Mouse (Mus musculus): ENCODE data around the gene Slitrk5. TPM values are rescaled to one million over a fixed set of nuclear protein-coding genes. Genes with fewer than 3 reads are reported as not detected.
"Not testable (repeated sequence)": the region's sequence is repeated elsewhere in the genome, so short reads cannot be mapped to it uniquely, and the experiment has no call there.

The Slitrk5 gene
- total and polyA plus RNA-seq, 3 experiments: not detected

DNA sequence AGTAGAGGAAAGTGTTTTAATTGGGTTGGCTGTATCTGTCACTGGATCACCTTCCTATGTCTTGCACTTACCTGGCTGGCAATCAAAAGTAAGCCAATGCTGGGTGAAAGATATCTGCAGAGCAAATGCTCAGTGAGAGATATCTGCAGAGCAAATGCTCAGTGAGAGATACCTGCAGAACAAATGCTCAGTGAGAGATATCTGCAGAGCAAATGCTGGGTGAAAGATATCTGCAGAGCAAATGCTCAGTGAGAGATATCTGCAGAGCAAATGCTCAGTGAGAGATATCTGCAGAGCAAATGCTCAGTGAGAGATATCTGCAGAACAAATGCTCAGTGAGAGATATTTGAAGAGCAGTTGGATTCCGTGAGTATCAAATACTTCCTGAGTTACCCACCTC lies 15.2 kb downstream of the Slitrk5 start:
- not testable (repeated sequence) for H3K9ac ChIP-seq (ENCODE audit: insufficient read depth, low read depth); H3K9me3 ChIP-seq (replicated peaks; ENCODE audit: low read length)

DNA sequence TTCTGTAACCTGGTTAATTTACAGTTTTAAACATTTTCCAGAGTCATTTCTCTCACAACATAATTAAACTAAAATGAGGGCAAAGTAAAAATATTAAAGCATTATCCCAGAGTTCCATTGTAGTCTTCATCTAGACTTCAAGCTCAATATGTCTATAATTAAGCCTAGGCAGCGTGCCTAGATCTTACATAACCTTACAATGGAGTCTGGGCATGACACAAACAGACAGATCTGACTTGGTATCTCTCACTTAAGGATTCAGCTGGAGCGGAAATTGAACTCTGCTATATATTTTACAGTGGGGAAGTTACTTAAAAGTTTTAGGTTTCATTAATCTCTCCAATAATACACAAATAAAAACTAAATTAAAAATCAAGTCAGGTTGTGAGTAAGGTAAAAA lies 54.9 kb downstream of the Slitrk5 start:
- Histone ChIP-seq H3K9me3 (replicated peaks; ENCODE audit: low read length) (peaks cover 7% of the 10 kb centered on the region), H3K9ac (ENCODE audit: insufficient read depth, low read depth) (no peak overlapping the region), H3K79me2 (replicated peaks; ENCODE audit: control insufficient read depth, extremely low read depth, insufficient read depth, poor library complexity, severe bottlenecking) (no peaks in the 10 kb centered on the region), H3K27ac (ENCODE audit: insufficient read depth, low read depth) (no peak overlapping the region), H3K4me3 (replicated peaks in 1 of 3; ENCODE audit: low read depth in 2 of 3, low read length in 2 of 3, poor library complexity in 1 of 3) (no peak overlapping the region), H3K36me3 (replicated peaks in 1 of 2; ENCODE audit: control insufficient read depth in 1 of 2, insufficient read depth in 1 of 2, low read length in 1 of 2) (no peaks in the 10 kb centered on the region), H3K4me1 (ENCODE audit: control insufficient read depth in 1 of 2, insufficient read depth in 2 of 2) (no peaks in the 10 kb centered on the region), H3K4me2 (ENCODE audit: insufficient read depth, low read depth, poor library complexity, severe bottlenecking) (no peak overlapping the region), H3K27me3 (replicated peaks) (no peaks in the 10 kb centered on the region)
- DNase-seq (ENCODE audit: extremely low read depth): no peak
- TF ChIP-seq NELFE (IDR thresholded peaks at IDR 0.05; ENCODE audit: low read depth, low read length) (no peak), SIN3A (IDR thresholded peaks at IDR 0.05; ENCODE audit: low read length) (no peak), RAD21 (IDR thresholded peaks at IDR 0.05; ENCODE audit: low read depth, low read length) (no peak), IRF4 (IDR thresholded peaks at IDR 0.05; ENCODE audit: low read depth, low read length) (no peak), CHD2 (IDR thresholded peaks at IDR 0.05; ENCODE audit: low read length) (no peak), HCFC1 (IDR thresholded peaks at IDR 0.05; ENCODE audit: low read depth, low read length) (no peak), PAX5 (IDR thresholded peaks at IDR 0.05; ENCODE audit: low read length) (no peak), ETS1 (conservative IDR thresholded peaks at IDR 0.05; ENCODE audit: low read depth, low read length) (no peak), ZMIZ1 (IDR thresholded peaks at IDR 0.05; ENCODE audit: low read depth, low read length) (no peak), BHLHE40 (IDR thresholded peaks at IDR 0.05; ENCODE audit: low read depth, low read length) (no peak), KAT2A (IDR thresholded peaks at IDR 0.05; ENCODE audit: insufficient replicate concordance, low read length) (no peak), NRF1 (IDR thresholded peaks at IDR 0.05; ENCODE audit: low read depth, low read length) (no peak), TCF12 (IDR thresholded peaks at IDR 0.05; ENCODE audit: low read depth, low read length) (no peak)
- in situ Hi-C loops (cut with MboI; ENCODE audit: low pct_ligation_motif_present, low pct_unique_long_range_greater_than_20kb, low sequenced_read_pairs): no loop called here
- dilution Hi-C loops (cut with MboI; ENCODE audit: extremely low pct_ligation_motif_present, extremely low pct_unique_long_range_greater_than_20kb, low sequenced_read_pairs): no loop called here

More for the DNA sequence above, 15.2 kb downstream of the Slitrk5 start:
- H3K4me3 ChIP-seq (replicated peaks in 1 of 3; ENCODE audit: low read depth in 2 of 3, low read length in 2 of 3, poor library complexity in 1 of 3); dilution Hi-C loops (cut with MboI; ENCODE audit: extremely low pct_ligation_motif_present, extremely low pct_unique_long_range_greater_than_20kb, low sequenced_read_pairs); H3K36me3 ChIP-seq (replicated peaks in 1 of 2; ENCODE audit: control insufficient read depth in 1 of 2, insufficient read depth in 1 of 2, low read length in 1 of 2); H3K79me2 ChIP-seq (replicated peaks; ENCODE audit: control insufficient read depth, extremely low read depth, insufficient read depth, poor library complexity, severe bottlenecking); H3K4me1 ChIP-seq (ENCODE audit: control insufficient read depth in 1 of 2, insufficient read depth in 2 of 2); H3K27me3 ChIP-seq (replicated peaks); H3K4me2 ChIP-seq (ENCODE audit: insufficient read depth, low read depth, poor library complexity, severe bottlenecking); H3K27ac ChIP-seq (ENCODE audit: insufficient read depth, low read depth); in situ Hi-C loops (cut with MboI; ENCODE audit: low pct_ligation_motif_present, low pct_unique_long_range_greater_than_20kb, low sequenced_read_pairs); DNase-seq (ENCODE audit: extremely low read depth): not testable (repeated sequence)

Measured in CH12.LX (cell line).